Mouse (Mus musculus) brown adipose tissue, adult 24 weeks (tissue): Measurements from ENCODE around the gene Taf8. TPM values are rescaled to one million over a fixed set of nuclear protein-coding genes. Genes with fewer than 3 reads are reported as not detected.
"Not testable (repeated sequence)": the region's sequence is repeated elsewhere in the genome, so short reads cannot be mapped to it uniquely, and the experiment has no call there.

ENCODE experiments used
- H3K27ac ChIP-seq: fragments of 200-500 bp; replicated peaks from 2 replicates; pipeline ENCODE4 v1.5.1; 2012; ENCODE audit warnings: low read depth, mild to moderate bottlenecking, low read length
- H3K4me1 ChIP-seq: fragments of 200-500 bp; 2 replicates; pipeline ENCODE4 v1.6.1; 2012; ENCODE audit warnings: low read length, mixed read lengths; ENCODE audit not compliant: control insufficient read depth, insufficient read depth, insufficient read length
- H3K4me3 ChIP-seq: fragments of 200-500 bp; 2 replicates; pipeline ENCODE4 v1.5.1; 2012; ENCODE audit warnings: low read depth, mild to moderate bottlenecking, low read length, moderate library complexity; ENCODE audit not compliant: insufficient read depth
- polyA plus RNA-seq: library from polyadenylated mRNA; stranded (reverse); fragments of >200 nt; gene quantifications from 2 replicates; pipeline ENCODE4 v1.2.4, GENCODE M21; 2012; ENCODE audit not compliant: missing spikeins, insufficient read depth, insufficient read length

The Taf8 gene
- polyA plus RNA-seq, 1 experiment: 6.8 TPM

- Histone ChIP-seq H3K4me1 (peaks cover 19% of the 10 kb centered on the region), H3K4me3 (peak overlapping the region; percentile 4; the same call in 1 of the 2 replicates)
Measured at GRCm38 (mm10) chr17:47507523-47507922, 5.4 kb upstream of the Taf8 start.

GRCm38 (mm10) chr17:47506697-47507096, 4.6 kb upstream of the Taf8 start:
- Histone ChIP-seq H3K4me3 (no peak overlapping the region), H3K27ac (peak overlapping the region; percentile 73; the same call in 1 of the 2 replicates), H3K4me1 (peaks cover 12% of the 10 kb centered on the region)

More at GRCm38 (mm10) chr17:47507523-47507922, 5.4 kb upstream of the Taf8 start:
- H3K27ac ChIP-seq: peak overlapping the region; percentile 73

- H3K4me3 ChIP-seq: peak overlapping the region; percentile 64; the same call in 1 of the 2 replicates
- peaks cover 15% of the 10 kb centered on the region for H3K4me1 ChIP-seq
- peak overlapping the region; percentile 29; the same call in 1 of the 2 replicates for H3K27ac ChIP-seq
Measured at GRCm38 (mm10) chr17:47506042-47506441, 4.0 kb upstream of the Taf8 start.

- Histone ChIP-seq H3K27ac (peak overlapping the region; percentile 76), H3K4me3 (peak overlapping the region; percentile 64), H3K4me1 (peaks cover 14% of the 10 kb centered on the region)
Measured at GRCm38 (mm10) chr17:47505566-47505965, 3.5 kb upstream of the Taf8 start.

GRCm38 (mm10) chr17:47504941-47505346, 2.9 kb upstream of the Taf8 start, which contains the start of gene Ccnd3:
Ccnd3 (plus strand) TSS chr17:47505051.
- Histone ChIP-seq H3K27ac (peak within 1 kb of the TSS; percentile 76), H3K4me3 (peak within 1 kb of the TSS; percentile 64), H3K4me1 (peaks cover 14% of the 10 kb centered on the region)

- no peak overlapping the region; the same call in 1 of the 2 replicates for H3K27ac ChIP-seq
Measured at GRCm38 (mm10) chr17:47504228-47504627, 2.1 kb upstream of the Taf8 start.

GRCm38 (mm10) chr17:47503689-47504088, 1.6 kb upstream of the Taf8 start:
- Histone ChIP-seq H3K4me1 (peaks cover 14% of the 10 kb centered on the region), H3K27ac (no peak overlapping the region)

More at GRCm38 (mm10) chr17:47504228-47504627, 2.1 kb upstream of the Taf8 start:
- peaks cover 14% of the 10 kb centered on the region for H3K4me1 ChIP-seq
- peak overlapping the region; percentile 64; the same call in 1 of the 2 replicates for H3K4me3 ChIP-seq

GRCm38 (mm10) chr17:47502707-47503045, 584 bp upstream of the Taf8 start:
- not testable (repeated sequence) for H3K27ac ChIP-seq, H3K4me3 ChIP-seq
- H3K4me1 ChIP-seq: peaks cover 14% of the 10 kb centered on the region

More at GRCm38 (mm10) chr17:47503689-47504088, 1.6 kb upstream of the Taf8 start:
- H3K4me3 ChIP-seq: no peak overlapping the region

- H3K27ac ChIP-seq: no peak overlapping the region
- H3K4me3 ChIP-seq: peak overlapping the region; percentile 91
- H3K4me1 ChIP-seq: peaks cover 8% of the 10 kb centered on the region
Measured at GRCm38 (mm10) chr17:47501531-47501930, 561 bp downstream of the Taf8 start.

GRCm38 (mm10) chr17:47494132-47494531, 8.0 kb downstream of the Taf8 start:
- no peaks in the 10 kb centered on the region for H3K4me1 ChIP-seq
- H3K27ac ChIP-seq: no peak overlapping the region
- no peak overlapping the region for H3K4me3 ChIP-seq

- no peaks in the 10 kb centered on the region for H3K4me1 ChIP-seq
- no peak overlapping the region for H3K4me3 ChIP-seq
- H3K27ac ChIP-seq: no peak overlapping the region
Measured at GRCm38 (mm10) chr17:47493653-47494052, 8.4 kb downstream of the Taf8 start.

- no peaks in the 10 kb centered on the region for H3K4me1 ChIP-seq
- H3K27ac ChIP-seq: no peak overlapping the region
- H3K4me3 ChIP-seq: no peak overlapping the region
Measured at GRCm38 (mm10) chr17:47492731-47493130, 9.4 kb downstream of the Taf8 start.

GRCm38 (mm10) chr17:47490791-47491190, 11.3 kb downstream of the Taf8 start:
- H3K27ac ChIP-seq: no peak overlapping the region
- H3K4me1 ChIP-seq: no peaks in the 10 kb centered on the region; the same call in 1 of the 2 replicates
- no peak overlapping the region for H3K4me3 ChIP-seq

- no peak overlapping the region for H3K4me3 ChIP-seq
- no peaks in the 10 kb centered on the region; the same call in 1 of the 2 replicates for H3K4me1 ChIP-seq
- no peak overlapping the region for H3K27ac ChIP-seq
Measured at GRCm38 (mm10) chr17:47485791-47486190, 16.3 kb downstream of the Taf8 start.

GRCm38 (mm10) chr17:47484993-47485392, 17.1 kb downstream of the Taf8 start:
- H3K4me1 ChIP-seq: no peaks in the 10 kb centered on the region; the same call in 1 of the 2 replicates
- no peak overlapping the region for H3K4me3 ChIP-seq
- H3K27ac ChIP-seq: no peak overlapping the region

GRCm38 (mm10) chr17:47484241-47484921, 17.7 kb downstream of the Taf8 start:
- Histone ChIP-seq H3K4me1 (no peaks in the 10 kb centered on the region; the same call in 1 of the 2 replicates), H3K4me3 (no peak overlapping the region), H3K27ac (no peak overlapping the region)
